Mouse (Mus musculus) heart, embryonic 13.5 days (tissue): ENCODE measurements at regions not wholly inside any gene's neighbourhood (a gene's known extent, or its start where the extent isn't known, plus 50 kb on each side); places are given as distances from the start of the nearest gene placed in this dataset.
A peak's percentile ranks its signal among the peaks of the same experiment; 100 is the strongest.
"Not testable (repeated sequence)": the region's sequence is repeated elsewhere in the genome, so short reads cannot be mapped to it uniquely, and the experiment has no call there.

Experiments
- ATAC-seq: fragments of 200-750 bp; cut with Nextera tagmentation; 2 replicates; pipeline ENCODE4 v1.8.0; 2017; ENCODE audit warnings: moderate TSS enrichment; ENCODE audit not compliant: insufficient number of reproducible peaks, low FRiP score, low TSS enrichment; ENCODE audit errors: extremely low read depth
- H3K27ac ChIP-seq: fragments of 300-500 bp; sonication (generic); replicated peaks from 2 replicates; pipeline ENCODE4 v1.5.1; 2015; ENCODE audit warnings: moderate library complexity, mild to moderate bottlenecking, inconsistent platforms
- H3K27me3 ChIP-seq: fragments of 300-500 bp; sonication (generic); replicated peaks from 2 replicates; pipeline ENCODE4 v1.6.1; 2015; ENCODE audit warnings: mild to moderate bottlenecking, inconsistent platforms
- H3K36me3 ChIP-seq: fragments of 300-500 bp; sonication (generic); 2 replicates; pipeline ENCODE4 v1.6.1; 2015; ENCODE audit warnings: mild to moderate bottlenecking, inconsistent platforms
- H3K4me1 ChIP-seq: fragments of 300-500 bp; sonication (generic); 2 replicates; pipeline ENCODE4 v1.6.1; 2015; ENCODE audit warnings: inconsistent platforms
- H3K4me2 ChIP-seq: fragments of 300-500 bp; sonication (generic); 2 replicates; pipeline ENCODE4 v1.6.1; 2015; ENCODE audit warnings: inconsistent platforms, mild to moderate bottlenecking, moderate library complexity
- H3K4me3 ChIP-seq: fragments of 300-500 bp; sonication (generic); 2 replicates; pipeline ENCODE4 v1.5.1; 2015; ENCODE audit warnings: moderate library complexity, mild to moderate bottlenecking, inconsistent platforms
- H3K9ac ChIP-seq: fragments of 300-500 bp; sonication (generic); 2 replicates; pipeline ENCODE4 v1.6.1; 2015; ENCODE audit warnings: inconsistent platforms, mild to moderate bottlenecking, moderate library complexity
- H3K9me3 ChIP-seq: fragments of 300-500 bp; sonication (generic); 2 replicates; pipeline ENCODE4 v1.6.1; 2016; ENCODE audit warnings: inconsistent platforms
- WGBS: fragments of 180-500 bp; shearing (Covaris S2); methylation state at CpG from one replicate; pipeline ENCODE4 v1.1.7; 2015; ENCODE audit warnings: mixed read lengths; 5-methylcytosine and 5-hydroxymethylcytosine counted together

GRCm38 (mm10) chr8:96047686-96048085 is 159.3 kb upstream of the Got2 start:
- no peak for ATAC-seq
- Histone ChIP-seq H3K27me3 (no peaks in the 10 kb centered on the region), H3K4me1 (no peaks in the 10 kb centered on the region), H3K9ac (no peak overlapping the region), H3K36me3 (no peaks in the 10 kb centered on the region), H3K9me3 (no peaks in the 10 kb centered on the region), H3K27ac (no peak overlapping the region), H3K4me3 (no peak overlapping the region), H3K4me2 (no peak overlapping the region)
- 82% methylated on average over 3 of the region's 3 CpGs for WGBS

DNA sequence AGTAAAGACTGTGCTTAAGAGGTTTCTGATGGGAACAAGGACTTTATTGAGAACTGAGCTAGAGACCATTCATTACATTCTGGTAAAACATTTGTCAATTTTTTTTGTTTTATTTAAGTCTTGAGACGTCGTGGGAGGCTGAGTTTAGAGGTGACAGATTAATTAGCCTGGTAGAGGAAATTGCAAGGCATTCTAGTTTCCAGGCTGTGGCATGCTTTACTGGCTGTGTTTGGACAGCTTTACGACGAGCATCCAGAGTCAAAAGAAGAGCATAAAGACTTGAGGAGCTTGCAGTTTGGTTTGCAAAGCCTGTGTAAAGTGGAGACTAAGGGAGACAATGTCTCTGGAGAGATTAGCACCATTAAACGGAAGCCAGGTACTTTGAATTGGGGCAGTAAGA is 154.0 kb upstream of the Got2 start:
- 60% methylated on average over 5 of the region's 5 CpGs for WGBS
- no peak overlapping the region for H3K4me3 ChIP-seq
- no peaks in the 10 kb centered on the region for H3K4me1 ChIP-seq
- H3K9ac ChIP-seq, result no peak overlapping the region
- H3K9me3 ChIP-seq, result no peaks in the 10 kb centered on the region
- no peaks in the 10 kb centered on the region for H3K27me3 ChIP-seq
- no peak overlapping the region for H3K27ac ChIP-seq
- H3K36me3 ChIP-seq, result no peaks in the 10 kb centered on the region
- no peak for ATAC-seq
- H3K4me2 ChIP-seq, result no peak overlapping the region

DNA sequence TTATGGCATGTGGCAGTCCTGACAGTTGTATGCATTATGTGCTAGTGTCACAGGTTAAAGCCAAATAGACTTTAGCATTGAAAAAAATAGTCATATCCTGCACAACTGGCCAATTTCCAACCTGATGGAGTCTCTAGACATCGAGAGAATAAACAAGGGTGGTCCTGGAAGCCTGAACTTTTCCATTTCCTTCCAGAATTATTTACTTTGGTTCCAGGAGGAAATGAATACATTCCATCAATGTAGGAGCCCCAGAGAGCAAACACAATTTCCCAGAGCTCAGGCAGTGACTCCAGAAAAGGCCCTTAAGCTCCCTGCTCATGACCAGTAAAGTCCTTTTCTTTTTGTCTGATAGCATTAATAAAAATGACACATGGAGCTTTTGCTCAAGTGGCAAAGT is 151.9 kb upstream of the Got2 start:
- WGBS, result 33% methylated on average over 1 of the region's 1 CpGs
- Histone ChIP-seq H3K9me3 (no peaks in the 10 kb centered on the region), H3K36me3 (no peaks in the 10 kb centered on the region), H3K27ac (peak overlapping the region; percentile 59), H3K4me1 (no peaks in the 10 kb centered on the region), H3K27me3 (no peaks in the 10 kb centered on the region), H3K4me3 (no peak overlapping the region), H3K4me2 (no peak overlapping the region), H3K9ac (no peak overlapping the region)
- no peak for ATAC-seq

GRCm38 (mm10) chr8:96018742-96019141 is 130.4 kb upstream of the Got2 start:
- H3K27ac ChIP-seq, H3K4me3 ChIP-seq, H3K27me3 ChIP-seq, H3K4me2 ChIP-seq, H3K36me3 ChIP-seq, ATAC-seq, H3K9ac ChIP-seq, H3K9me3 ChIP-seq, H3K4me1 ChIP-seq: not testable (repeated sequence)
- 73% methylated on average over 3 of the region's 3 CpGs for WGBS

DNA sequence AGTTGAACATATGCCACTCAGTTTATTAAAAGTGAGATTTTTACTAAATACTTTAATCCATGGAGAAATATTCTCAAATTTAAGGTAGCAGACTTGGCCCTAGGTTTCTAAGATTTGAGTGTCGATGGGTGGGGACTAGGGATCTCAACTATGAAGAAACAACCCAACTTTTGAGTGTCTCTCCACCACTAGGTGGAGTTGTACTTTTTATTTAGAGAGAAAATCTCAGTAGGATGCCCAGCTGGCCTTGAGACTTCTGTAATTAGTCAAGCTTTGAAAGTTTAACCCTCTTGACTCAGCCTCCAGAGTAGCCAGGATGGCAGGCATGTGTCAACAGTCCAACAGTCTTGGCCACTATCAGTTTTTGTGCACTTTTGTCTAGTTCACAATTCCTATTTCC is 123.7 kb upstream of the Got2 start:
- Histone ChIP-seq H3K9ac (no peak overlapping the region), H3K27ac (no peak overlapping the region), H3K4me1 (no peaks in the 10 kb centered on the region), H3K36me3 (no peaks in the 10 kb centered on the region), H3K27me3 (no peaks in the 10 kb centered on the region), H3K9me3 (no peaks in the 10 kb centered on the region; the same call in 1 of the 2 replicates), H3K4me3 (no peak overlapping the region), H3K4me2 (no peak overlapping the region)
- no peak for ATAC-seq
- 78% methylated on average over 1 of the region's 1 CpGs for WGBS

DNA sequence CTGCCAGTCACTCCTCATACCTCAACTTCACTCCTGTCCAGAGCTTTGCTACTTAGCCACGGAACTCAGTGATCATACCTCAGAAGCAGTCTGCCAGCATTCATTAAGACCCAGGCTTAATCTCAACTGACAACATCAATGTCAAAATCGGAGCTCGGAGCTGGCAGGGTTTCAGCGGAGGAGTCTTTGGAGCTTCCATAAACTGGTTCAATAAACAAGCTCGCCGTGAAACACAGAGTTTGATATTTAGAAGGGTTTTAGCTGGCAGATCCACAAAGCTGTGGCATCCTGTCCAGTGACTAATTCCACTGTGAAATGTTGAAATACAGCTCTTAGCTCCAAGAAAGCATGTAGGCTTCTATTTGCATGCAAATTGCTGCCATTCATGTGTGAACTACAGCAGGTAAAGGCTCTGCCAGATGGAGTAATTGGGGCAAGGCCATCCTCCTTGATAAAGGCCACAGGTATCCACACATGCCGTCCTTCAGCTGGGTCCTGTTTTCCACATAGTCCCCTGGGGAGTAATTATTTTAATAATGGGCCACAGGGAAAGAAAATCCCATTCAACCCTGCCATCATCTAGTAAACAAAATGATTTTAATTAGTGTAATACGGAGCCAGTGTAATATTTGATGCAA is 103.6 kb upstream of the Got2 start:
- WGBS, result 74% methylated on average over 8 of the region's 8 CpGs
- ATAC-seq, result no peak

GRCm38 (mm10) chr8:95988616-95989380 is 100.5 kb upstream of the Got2 start:
- no peak overlapping the region for H3K4me2 ChIP-seq
- WGBS, result 78% methylated on average over 4 of the region's 4 CpGs
- no peak for ATAC-seq
- H3K27ac ChIP-seq, result no peak overlapping the region
- H3K27me3 ChIP-seq, result no peaks in the 10 kb centered on the region
- H3K9ac ChIP-seq, result no peak overlapping the region
- H3K4me1 ChIP-seq, result no peaks in the 10 kb centered on the region
- H3K36me3 ChIP-seq, result no peaks in the 10 kb centered on the region
- no peak overlapping the region for H3K4me3 ChIP-seq
- no peaks in the 10 kb centered on the region for H3K9me3 ChIP-seq

More for the DNA sequence above, 103.6 kb upstream of the Got2 start:
- Histone ChIP-seq H3K9me3 (no peaks in the 10 kb centered on the region), H3K4me2 (no peak overlapping the region), H3K4me3 (no peak overlapping the region), H3K27me3 (no peaks in the 10 kb centered on the region), H3K4me1 (no peaks in the 10 kb centered on the region), H3K9ac (no peak overlapping the region), H3K36me3 (no peaks in the 10 kb centered on the region), H3K27ac (no peak overlapping the region)

- H3K9ac ChIP-seq, result no peak overlapping the region
- WGBS, result 27% methylated on average over 10 of the region's 10 CpGs
- H3K4me1 ChIP-seq, result no peaks in the 10 kb centered on the region
- no peaks in the 10 kb centered on the region for H3K36me3 ChIP-seq
- H3K4me3 ChIP-seq, result peak overlapping the region; percentile 9; the same call in 1 of the 2 replicates
- peak overlapping the region; percentile 49 for H3K4me2 ChIP-seq
- H3K27me3 ChIP-seq, result no peaks in the 10 kb centered on the region
- no peak overlapping the region for H3K27ac ChIP-seq
- no peaks in the 10 kb centered on the region for H3K9me3 ChIP-seq
- ATAC-seq, result no peak
These were observed 98.7 kb upstream of the Got2 start for GRCm38 (mm10) chr8:95987011-95987440.

GRCm38 (mm10) chr8:95986410-95986809 is 98.1 kb upstream of the Got2 start:
- Histone ChIP-seq H3K27me3 (no peaks in the 10 kb centered on the region), H3K4me1 (no peaks in the 10 kb centered on the region)

DNA sequence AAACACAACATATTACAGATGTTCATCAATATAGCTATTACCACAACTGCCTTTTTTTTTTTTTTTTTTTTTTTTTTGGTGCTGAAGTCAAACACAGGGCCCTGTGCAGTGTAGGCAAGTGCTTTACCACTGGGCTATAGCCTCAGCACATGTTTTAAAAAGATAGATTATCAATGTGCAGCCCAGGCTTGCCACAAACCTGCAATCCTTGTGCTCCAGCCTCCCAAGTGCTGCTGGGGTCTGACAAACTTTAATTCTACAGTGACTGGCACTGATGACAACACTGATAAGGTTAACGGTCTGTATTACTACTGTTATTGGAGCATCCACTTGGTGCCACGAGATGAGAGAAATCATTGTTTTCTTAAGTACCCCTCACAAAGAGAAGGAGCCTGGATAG is 95.3 kb upstream of the Got2 start:
- no peak overlapping the region for H3K4me3 ChIP-seq
- H3K36me3 ChIP-seq, result no peaks in the 10 kb centered on the region
- WGBS, result 40% methylated on average over 2 of the region's 2 CpGs
- H3K4me2 ChIP-seq, result no peak overlapping the region
- H3K9me3 ChIP-seq, result no peaks in the 10 kb centered on the region
- no peaks in the 10 kb centered on the region for H3K4me1 ChIP-seq
- no peaks in the 10 kb centered on the region for H3K27me3 ChIP-seq
- no peak overlapping the region for H3K27ac ChIP-seq
- no peak overlapping the region for H3K9ac ChIP-seq
- no peak for ATAC-seq

More at GRCm38 (mm10) chr8:95986410-95986809, 98.1 kb upstream of the Got2 start:
- Histone ChIP-seq H3K4me2 (no peak overlapping the region), H3K9ac (no peak overlapping the region), H3K4me3 (no peak overlapping the region), H3K9me3 (no peaks in the 10 kb centered on the region), H3K36me3 (no peaks in the 10 kb centered on the region), H3K27ac (no peak overlapping the region)
- WGBS, result 67% methylated on average over 3 of the region's 3 CpGs
- ATAC-seq, result no peak

GRCm38 (mm10) chr8:95980405-95980804 is 92.1 kb upstream of the Got2 start:
- ATAC-seq, result no peak
- H3K27ac ChIP-seq, result no peak overlapping the region
- no peaks in the 10 kb centered on the region for H3K9me3 ChIP-seq
- WGBS, result 28% methylated on average over 2 of the region's 2 CpGs
- no peak overlapping the region for H3K9ac ChIP-seq
- no peaks in the 10 kb centered on the region for H3K36me3 ChIP-seq
- H3K4me2 ChIP-seq, result no peak overlapping the region
- no peaks in the 10 kb centered on the region for H3K4me1 ChIP-seq
- H3K4me3 ChIP-seq, result no peak overlapping the region
- no peaks in the 10 kb centered on the region for H3K27me3 ChIP-seq

DNA sequence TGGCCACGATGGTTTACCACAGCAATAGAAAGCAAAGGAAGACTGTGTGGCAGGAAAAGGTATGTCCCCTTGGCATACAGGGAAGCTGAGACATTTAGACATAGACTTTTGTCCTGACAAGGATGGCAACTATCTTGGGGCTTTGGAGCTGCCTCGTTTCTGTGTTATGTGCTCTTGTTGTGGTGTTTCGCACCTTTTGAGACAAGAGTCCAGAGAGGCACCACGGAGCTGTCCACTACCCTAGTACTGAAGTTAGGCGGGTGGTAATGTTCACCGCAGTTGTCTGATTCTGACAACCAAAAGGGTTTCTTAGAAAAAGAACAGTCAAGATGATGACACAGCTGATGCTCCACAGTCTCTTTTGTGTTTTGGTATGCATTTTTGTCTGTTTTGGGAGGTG is 90.9 kb upstream of the Got2 start:
- H3K4me3 ChIP-seq, result no peak overlapping the region
- no peak overlapping the region for H3K4me2 ChIP-seq
- no peaks in the 10 kb centered on the region for H3K36me3 ChIP-seq
- 0 out of 2 replicates have a peak, but pooled peaks cover 2% of the 10 kb centered on the region for H3K27me3 ChIP-seq
- WGBS, result 46% methylated on average over 6 of the region's 6 CpGs
- ATAC-seq, result no peak
- no peaks in the 10 kb centered on the region for H3K4me1 ChIP-seq
- no peak overlapping the region for H3K9ac ChIP-seq
- H3K9me3 ChIP-seq, result no peaks in the 10 kb centered on the region
- H3K27ac ChIP-seq, result no peak overlapping the region
